Mouse (Mus musculus) CH12.LX (cell line): ENCODE results near the gene Cd200r1.

ENCODE experiments used
- CTCF ChIP-seq, 2 experiments: IDR thresholded peaks in 1 of 2; conservative IDR thresholded peaks in 1 of 2; 2 replicates each; pipeline ENCODE4 v1.5.1; 2011 to 2012; ENCODE audit warnings: low read depth in 2 of 2, low read length in 2 of 2, improper control_type of control experiment in 1 of 2, inconsistent platforms in 1 of 2, mild to moderate bottlenecking in 1 of 2, moderate library complexity in 1 of 2
- EP300 ChIP-seq: IDR thresholded peaks from 2 replicates; pipeline ENCODE4 v1.6.1; 2011; ENCODE audit warnings: low read length, improper control_type of control experiment
- NELFE ChIP-seq: IDR thresholded peaks from 2 replicates; pipeline ENCODE4 v1.6.1; 2011; ENCODE audit warnings: low read depth, low read length, improper control_type of control experiment
- POLR2A ChIP-seq: IDR thresholded peaks from 2 replicates; pipeline ENCODE4 v1.6.1; 2011; ENCODE audit warnings: low read depth, mild to moderate bottlenecking, improper control_type of control experiment, low read length
- RCOR1 ChIP-seq: conservative IDR thresholded peaks from 2 replicates; pipeline ENCODE4 v1.6.1; 2012; ENCODE audit warnings: low read depth, mild to moderate bottlenecking, inconsistent platforms, low read length, improper control_type of control experiment
- TCF12 ChIP-seq: IDR thresholded peaks from 2 replicates; pipeline ENCODE4 v1.6.1; 2014; ENCODE audit warnings: low read depth, mild to moderate bottlenecking, inconsistent platforms, low read length, improper control_type of control experiment
- USF1 ChIP-seq: IDR thresholded peaks from 2 replicates; pipeline ENCODE4 v1.6.1; 2014; ENCODE audit warnings: low read depth, mild to moderate bottlenecking, inconsistent platforms, low read length, improper control_type of control experiment
- ZNF384 ChIP-seq: IDR thresholded peaks from 2 replicates; pipeline ENCODE4 v1.6.1; 2012; ENCODE audit warnings: low read depth, low read length, improper control_type of control experiment, inconsistent platforms

GRCm38 (mm10) chr16:44794416-44794815, 28.9 kb downstream of the Cd200r1 start:
- TF ChIP-seq POLR2A (no peak), CTCF (conservative IDR thresholded peaks at IDR 0.05 in 1 of 2, IDR thresholded peaks at IDR 0.05 in 1 of 2; ENCODE audit: low read depth in 2 of 2, low read length in 2 of 2) (no peak), NELFE (no peak), EP300 (no peak), RCOR1 (no peak), USF1 (no peak), TCF12 (no peak), ZNF384 (no peak)
